Mouse (Mus musculus): ENCODE data around the gene Ccar1.

Ccar1 gene

GRCm38 (mm10) chr10:62736965-62737688 is 55.0 kb downstream of the Ccar1 start:
- in situ Hi-C loops (cut with MboI; ENCODE audit: unreplicated experiment in 2 of 2): no loop called here

- in situ Hi-C loops (cut with MboI; ENCODE audit: unreplicated experiment in 2 of 2): no loop called here
Observed at GRCm38 (mm10) chr10:62730826-62731225, 61.3 kb downstream of the Ccar1 start.

- in situ Hi-C loops (cut with MboI; ENCODE audit: unreplicated experiment in 2 of 2): loop anchor here in 1 of 2 experiments (10.0 kb wide), 1 partner anchor 339 kb away; the partner anchor contains the start of gene Pbld1
Observed at GRCm38 (mm10) chr10:62725771-62726687, 66.1 kb downstream of the Ccar1 start, which contains the start of gene Stox1. Gene Stox1 (minus strand): TSS chr10:62726128.

- in situ Hi-C loops (cut with MboI; ENCODE audit: unreplicated experiment in 2 of 2): loop anchor here in 1 of 2 experiments (10.0 kb wide), 1 partner anchor 340 kb away; the partner anchor contains the start of gene Pbld1
Observed at GRCm38 (mm10) chr10:62724936-62725335, 67.2 kb downstream of the Ccar1 start.

- in situ Hi-C loops (cut with MboI; ENCODE audit: unreplicated experiment in 2 of 2): loop anchor here in 1 of 2 experiments (10.0 kb wide), 1 partner anchor 342 kb away; the partner anchor contains the start of gene Pbld1
Observed at GRCm38 (mm10) chr10:62722701-62723100, 69.4 kb downstream of the Ccar1 start.

GRCm38 (mm10) chr10:62720574-62720973 is 71.5 kb downstream of the Ccar1 start:
- in situ Hi-C loops (cut with MboI; ENCODE audit: unreplicated experiment in 2 of 2): loop anchor here in 1 of 2 experiments (10.0 kb wide), 1 partner anchor 344 kb away; the partner anchor contains the start of gene Pbld1

GRCm38 (mm10) chr10:62713457-62713856 is 78.6 kb downstream of the Ccar1 start:
- in situ Hi-C loops (cut with MboI; ENCODE audit: unreplicated experiment in 2 of 2): no loop called here

- in situ Hi-C loops (cut with MboI; ENCODE audit: unreplicated experiment in 2 of 2): no loop called here
Observed at GRCm38 (mm10) chr10:62703579-62703978, 88.5 kb downstream of the Ccar1 start.

- in situ Hi-C loops (cut with MboI; ENCODE audit: unreplicated experiment in 2 of 2): no loop called here
Observed at GRCm38 (mm10) chr10:62702436-62702835, 89.7 kb downstream of the Ccar1 start.
